Mouse (Mus musculus) lung, postnatal 4 days (tissue): ENCODE data around the gene Chst8.

Experiments used
- DNase-seq, 2 experiments: peaks; one replicate each; pipeline ENCODE4 v3.0.0; 2021

The Chst8 gene

DNA sequence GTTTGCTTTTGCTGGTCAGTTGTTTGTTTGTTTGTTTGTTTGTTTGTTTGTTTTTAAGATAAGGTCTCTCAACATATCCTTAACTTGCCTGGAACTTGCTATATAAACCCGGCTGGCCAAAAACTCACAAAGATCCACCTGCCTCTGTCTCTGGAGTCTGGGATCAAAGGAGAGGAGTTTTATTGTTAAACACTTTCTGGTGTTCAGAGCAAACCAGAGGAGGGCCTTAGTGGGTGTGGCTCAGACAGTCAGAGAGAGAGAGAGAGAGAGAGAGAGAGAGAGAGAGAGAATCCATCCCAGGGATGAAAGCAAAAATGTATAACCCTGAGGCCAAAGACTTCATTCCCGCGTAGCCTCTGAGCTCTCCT, 13.1 kb downstream of the Chst8 start:
- no peak for DNase-seq

DNA sequence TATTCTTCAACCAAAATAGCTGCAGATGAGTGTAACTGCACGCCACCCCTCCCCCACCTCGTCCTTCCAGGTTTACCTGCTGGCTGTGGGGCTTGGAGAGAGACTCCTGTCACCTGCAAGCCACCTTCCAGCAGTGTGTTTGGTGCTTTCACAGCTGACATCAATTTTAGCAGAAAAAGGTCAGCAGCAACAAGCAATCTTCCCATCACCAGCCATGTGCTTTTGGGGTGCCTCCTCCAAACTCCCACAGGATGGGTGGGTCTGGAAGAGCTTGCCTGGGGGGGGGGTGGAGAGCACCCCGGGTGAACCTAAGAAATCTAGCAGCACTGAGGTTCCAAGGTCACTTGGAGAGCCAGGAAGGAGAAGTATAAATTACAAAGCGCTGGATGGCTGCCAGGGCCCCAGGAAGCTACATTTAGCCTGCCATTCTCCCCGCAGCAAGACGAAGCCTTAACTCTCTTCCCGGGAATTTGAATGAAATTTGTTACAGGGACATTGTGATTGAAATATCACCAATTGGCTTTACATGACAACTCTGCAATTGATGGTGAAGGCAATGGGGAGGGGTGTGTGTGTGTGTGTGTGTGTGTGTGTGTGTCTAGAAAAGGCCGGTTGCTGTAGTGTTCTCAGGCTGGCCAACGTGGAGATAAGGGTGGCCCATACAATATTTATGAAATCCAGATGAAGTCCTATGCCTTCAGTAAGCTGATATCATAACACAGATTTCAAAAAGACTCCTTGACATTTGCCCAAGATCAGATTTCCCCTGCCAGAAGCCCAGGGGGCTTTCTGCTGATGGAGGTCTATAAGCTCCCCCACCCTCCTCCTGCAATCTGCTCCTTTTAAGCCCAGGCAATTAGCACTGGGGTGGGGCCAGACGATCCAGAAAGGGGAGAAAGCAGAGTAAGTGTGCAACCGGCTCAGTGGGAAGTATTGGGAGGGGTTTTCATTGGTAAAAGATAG, 13.8 kb downstream of the Chst8 start:
- DNase-seq: no peak

- DNase-seq: no peak
Observed at GRCm38 (mm10) chr7:34798039-34798438, 14.5 kb downstream of the Chst8 start.

GRCm38 (mm10) chr7:34790459-34790858, 22.1 kb downstream of the Chst8 start:
- no peak for DNase-seq

GRCm38 (mm10) chr7:34787171-34787570, 25.3 kb downstream of the Chst8 start:
- DNase-seq: no peak

DNA sequence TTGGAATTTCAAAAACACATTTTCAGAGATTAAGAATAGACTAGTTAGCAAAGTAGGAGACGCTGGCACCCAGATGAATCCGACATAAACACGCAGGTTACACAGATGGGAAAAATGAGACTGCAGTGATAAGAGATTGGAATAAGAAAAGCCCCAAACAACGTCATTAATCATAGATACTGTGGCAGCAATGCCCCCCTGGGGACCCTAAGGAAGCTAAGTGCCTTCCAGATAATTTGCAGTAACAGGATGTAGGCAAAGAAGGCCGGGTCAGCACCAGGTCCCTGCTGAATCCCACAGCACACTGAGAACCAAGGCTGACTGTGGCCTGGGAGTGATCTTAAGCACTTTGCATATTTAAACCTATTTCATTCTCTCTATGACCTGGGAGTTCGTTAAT, 27.5 kb downstream of the Chst8 start:
- DNase-seq: no peak

DNA sequence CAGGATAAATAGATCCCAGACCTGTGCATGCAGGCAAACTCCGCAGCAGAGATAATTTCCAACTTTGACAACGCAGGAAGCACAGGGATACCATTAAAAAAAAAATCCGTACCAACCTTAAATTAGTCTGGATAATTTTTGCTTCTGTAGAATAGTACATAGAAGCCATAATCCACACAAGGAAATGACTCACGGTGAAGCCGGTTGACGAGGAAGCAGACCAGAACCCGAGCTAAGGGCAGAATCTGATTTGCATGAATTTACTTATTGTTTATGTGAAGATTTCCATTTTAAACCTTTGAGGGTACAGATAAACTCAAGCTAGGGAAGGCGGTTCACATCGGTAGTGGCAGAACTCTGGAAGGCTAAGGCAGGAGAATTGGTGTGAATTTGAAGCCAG, 28.0 kb downstream of the Chst8 start:
- DNase-seq: no peak

DNA sequence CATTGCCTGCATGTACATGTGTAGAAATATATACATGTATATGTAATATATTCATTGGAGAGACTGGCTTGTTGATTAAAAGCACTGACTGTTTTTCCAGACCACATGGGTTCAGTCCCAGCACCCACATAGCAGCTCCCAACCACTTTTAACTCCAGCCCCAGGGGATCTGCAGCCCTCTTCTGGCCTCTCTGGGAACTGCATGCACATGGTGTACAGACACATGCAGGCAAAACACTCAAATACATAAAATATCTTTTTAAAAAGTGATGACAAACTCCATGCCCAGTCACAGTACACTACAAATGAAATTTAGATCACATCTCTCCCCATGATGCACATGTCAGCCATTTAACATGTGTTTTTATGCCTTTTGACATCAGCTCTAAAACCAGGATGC, 30.5 kb downstream of the Chst8 start:
- DNase-seq: no peak

DNA sequence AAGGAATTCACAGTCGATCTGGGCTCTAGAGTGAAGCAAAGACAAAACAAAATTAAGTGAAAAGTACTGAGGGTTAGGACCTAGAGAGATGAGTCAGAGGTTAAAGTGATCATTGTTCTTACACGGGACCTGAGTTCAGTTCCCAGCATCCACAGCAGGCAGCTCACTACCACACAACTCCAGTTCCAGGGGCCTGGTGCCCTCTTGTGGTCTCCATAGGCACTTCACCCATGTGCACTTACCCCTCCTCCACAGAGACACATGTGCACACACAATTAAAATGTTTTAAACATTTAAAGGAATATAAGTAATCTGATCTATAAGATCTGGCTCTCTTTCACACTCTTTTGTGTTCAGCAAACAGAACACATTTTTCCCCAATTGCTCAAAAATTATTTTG, 31.3 kb downstream of the Chst8 start:
- DNase-seq: no peak

DNA sequence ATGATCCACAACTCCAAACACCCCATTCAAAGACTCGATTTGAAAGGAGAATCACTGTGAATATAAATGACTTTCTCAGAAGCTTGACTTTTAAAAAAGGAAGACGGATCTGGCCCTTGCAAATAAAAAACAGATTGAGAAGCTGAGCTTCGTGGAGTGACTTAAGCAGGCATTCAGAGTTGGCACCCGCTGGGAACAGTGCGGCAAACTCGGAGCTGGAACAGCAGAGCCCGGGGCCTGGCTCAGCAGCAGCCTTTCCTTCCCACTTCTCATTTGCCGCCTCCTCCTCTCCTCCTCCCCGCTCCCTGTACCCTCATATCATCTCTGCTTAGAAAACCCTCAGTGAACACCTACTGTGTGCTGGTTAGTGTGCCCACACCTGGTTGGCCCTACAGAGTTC, 34.1 kb downstream of the Chst8 start:
- no peak for DNase-seq

GRCm38 (mm10) chr7:34775659-34776058, 36.9 kb downstream of the Chst8 start:
- no peak for DNase-seq

DNA sequence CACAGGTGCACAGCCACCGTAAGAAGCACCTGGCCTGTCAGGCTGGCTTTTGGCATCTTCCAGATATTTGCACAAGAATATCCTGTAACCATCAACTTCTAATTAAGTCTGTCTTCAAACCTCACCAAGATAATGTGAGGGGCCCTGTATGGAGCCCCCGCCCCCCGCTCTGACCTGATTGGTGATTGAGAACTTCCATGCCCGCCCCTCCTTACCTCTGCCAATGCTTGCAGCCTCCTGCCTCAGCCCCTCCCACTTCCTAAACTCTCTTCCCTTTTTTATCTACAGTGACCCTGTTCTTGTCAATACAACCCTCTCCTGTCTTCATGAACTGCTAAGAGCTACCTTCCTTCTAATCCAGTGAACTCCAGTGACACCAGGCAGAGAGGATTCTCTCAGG, 37.6 kb downstream of the Chst8 start:
- no peak for DNase-seq

- no peak for DNase-seq
Observed at GRCm38 (mm10) chr7:34774020-34774419, 38.5 kb downstream of the Chst8 start.

GRCm38 (mm10) chr7:34773309-34773708, 39.2 kb downstream of the Chst8 start:
- no peak for DNase-seq

DNA sequence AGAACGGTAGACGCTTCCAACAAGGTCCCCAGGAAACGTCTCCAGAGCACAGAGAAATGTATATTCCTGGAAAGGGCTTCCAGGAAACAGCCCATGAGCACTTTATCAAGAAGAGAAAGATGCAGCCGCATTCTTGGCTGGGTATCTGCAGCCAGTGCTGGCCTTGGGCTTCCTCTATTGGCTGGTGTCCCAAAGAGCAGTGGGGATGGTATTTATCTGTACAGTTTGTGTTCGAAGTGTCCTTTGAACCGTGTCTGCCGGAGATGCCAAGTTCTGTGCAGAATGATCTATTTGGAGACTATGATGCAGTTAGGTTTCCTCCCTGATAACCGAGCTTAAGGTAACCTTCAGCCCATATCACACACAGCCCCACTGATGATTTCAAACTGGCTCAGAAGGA, 43.0 kb downstream of the Chst8 start:
- no peak for DNase-seq

DNA sequence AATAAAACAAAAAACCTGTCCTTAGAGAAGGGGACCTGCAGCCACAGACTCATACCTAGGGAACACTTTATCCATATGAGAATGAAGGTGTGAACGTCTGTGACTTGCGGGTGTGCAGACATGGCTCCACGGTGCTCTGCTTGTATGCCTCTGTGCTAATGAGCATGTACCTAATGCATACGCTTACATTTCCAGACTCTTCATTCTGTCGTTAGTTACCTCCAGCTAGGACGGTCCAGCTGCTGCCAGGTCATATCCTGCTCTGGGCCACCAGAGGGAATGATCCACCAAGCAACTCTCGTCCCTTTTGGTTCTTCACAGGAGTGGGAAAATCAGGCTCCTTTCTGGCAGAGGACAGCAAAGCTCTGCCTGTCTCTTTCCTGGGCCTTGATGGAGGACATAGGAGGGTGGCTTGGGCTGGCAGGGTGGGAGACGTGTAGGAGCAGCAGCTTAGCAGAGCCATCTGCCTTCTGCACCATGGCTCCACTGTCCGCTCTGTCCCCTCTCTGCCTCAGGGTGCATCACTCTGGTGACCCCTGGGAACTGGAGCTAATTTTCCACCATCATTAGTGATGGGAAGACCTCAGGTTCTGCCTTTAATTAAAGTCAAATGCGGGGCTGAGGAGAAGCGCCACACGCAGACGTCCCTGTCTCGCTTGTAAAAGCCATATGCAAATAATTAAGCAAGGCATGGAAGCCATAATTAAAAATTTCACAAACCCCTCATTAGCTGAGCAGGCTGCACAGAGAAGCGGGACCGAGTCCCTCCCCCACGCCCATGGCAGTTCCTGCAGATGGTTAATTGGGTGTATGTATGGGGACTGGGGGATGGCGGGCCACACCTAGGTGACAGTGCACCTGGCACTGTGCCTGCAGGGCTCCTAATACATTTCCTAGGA, 48.0 kb downstream of the Chst8 start:
- no peak for DNase-seq

DNA sequence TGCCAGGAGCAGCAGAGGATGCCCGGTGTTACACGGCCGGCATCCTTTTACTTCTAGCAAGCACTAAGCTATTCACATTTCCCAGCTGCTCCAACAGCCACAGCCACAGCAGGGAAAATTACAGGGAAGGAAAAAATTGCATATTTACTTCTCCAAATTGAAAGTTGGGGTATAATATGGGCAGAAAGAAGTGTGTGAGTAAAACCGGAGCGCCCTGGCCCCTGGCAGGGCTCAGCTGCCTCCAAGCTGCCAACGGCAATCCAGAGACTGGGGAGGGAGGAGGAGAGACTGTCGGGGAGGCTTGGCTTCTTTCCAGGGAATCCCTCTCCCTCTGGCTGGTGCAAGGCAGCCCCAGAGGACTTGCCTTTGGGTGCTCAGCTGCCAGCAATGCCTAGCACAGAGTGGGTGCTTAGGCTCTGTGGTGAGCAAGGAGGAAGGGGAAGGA, 53.1 kb downstream of the Chst8 start:
- no peak for DNase-seq

GRCm38 (mm10) chr7:34758721-34759120, 53.8 kb downstream of the Chst8 start:
- DNase-seq: no peak

DNA sequence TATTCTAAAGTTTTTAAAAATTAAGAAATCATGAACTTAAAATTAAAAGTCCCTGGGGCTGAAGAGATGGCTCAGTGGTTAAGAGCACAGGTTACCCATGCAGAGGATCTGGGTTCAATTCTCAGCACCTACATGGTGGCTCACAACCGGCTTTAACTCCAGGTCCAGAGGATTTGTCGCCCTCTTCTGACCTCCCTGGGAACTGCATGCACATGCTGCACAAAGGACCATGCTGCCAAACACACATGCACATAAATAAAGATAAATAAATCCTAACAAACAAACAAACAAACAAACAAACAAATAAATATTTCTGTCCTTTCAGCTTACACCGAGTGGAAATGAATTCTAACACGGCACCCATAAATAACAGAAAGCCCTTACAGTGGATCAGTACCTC, 55.0 kb downstream of the Chst8 start:
- no peak for DNase-seq

- DNase-seq: peak in 1 of 2 experiments; percentile 35
Observed at GRCm38 (mm10) chr7:34753140-34753886, 59.2 kb downstream of the Chst8 start.

GRCm38 (mm10) chr7:34752151-34752762, 60.3 kb downstream of the Chst8 start:
- peak; percentile 57 to 87 for DNase-seq

- no peak for DNase-seq
Observed at GRCm38 (mm10) chr7:34750350-34750749, 62.2 kb downstream of the Chst8 start.

GRCm38 (mm10) chr7:34749753-34750152, 62.8 kb downstream of the Chst8 start:
- DNase-seq: peak in 1 of 2 experiments; percentile 25
